Mouse (Mus musculus) gonadal fat pad, adult 2 months (tissue): ENCODE measurements around the gene Gm3739. TPM values are rescaled to one million over a fixed set of nuclear protein-coding genes. Genes with fewer than 3 reads are reported as not detected.
"Not testable (repeated sequence)": the region's sequence is repeated elsewhere in the genome, so short reads cannot be mapped to it uniquely, and the experiment has no call there.

Source experiments
- DNase-seq: peaks from one replicate; pipeline ENCODE4 v3.0.0-alpha.2; 2012; ENCODE audit warnings: low read depth
- polyA plus RNA-seq: library from polyadenylated mRNA; depleted of rRNA; stranded (reverse); fragments of >200 nt; gene quantifications from 2 replicates; pipeline ENCODE4 v1.2.3, GENCODE M21; 2012; rRNA removed

Gm3739 gene
- polyA plus RNA-seq = 0.42 and 0.54 TPM in 2 replicates

DNA sequence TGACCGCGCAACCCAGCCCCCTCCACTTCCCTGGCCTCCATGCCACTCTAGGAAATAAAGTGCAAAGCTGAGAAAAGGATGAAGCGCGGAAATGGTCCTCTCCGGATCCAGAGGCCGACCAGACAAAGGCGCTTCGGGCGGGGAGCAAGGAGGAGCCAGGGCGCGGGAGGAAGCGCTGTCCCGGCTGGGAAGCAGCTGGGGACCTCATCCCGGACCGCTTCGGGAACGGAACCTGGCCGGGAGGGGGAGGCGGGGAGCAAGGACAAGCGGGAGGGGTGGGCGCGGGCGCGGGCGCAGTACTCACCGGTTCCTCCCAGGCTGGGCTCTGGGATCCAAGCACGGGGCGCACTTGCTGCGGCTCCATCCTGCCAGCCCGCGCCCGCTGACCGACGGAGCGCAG lies at the start of gene Gm3739:
Gene Gm3739 (minus strand): TSS at position 389 of the 400 bp plus-strand sequence.
- not testable (repeated sequence) for DNase-seq

DNA sequence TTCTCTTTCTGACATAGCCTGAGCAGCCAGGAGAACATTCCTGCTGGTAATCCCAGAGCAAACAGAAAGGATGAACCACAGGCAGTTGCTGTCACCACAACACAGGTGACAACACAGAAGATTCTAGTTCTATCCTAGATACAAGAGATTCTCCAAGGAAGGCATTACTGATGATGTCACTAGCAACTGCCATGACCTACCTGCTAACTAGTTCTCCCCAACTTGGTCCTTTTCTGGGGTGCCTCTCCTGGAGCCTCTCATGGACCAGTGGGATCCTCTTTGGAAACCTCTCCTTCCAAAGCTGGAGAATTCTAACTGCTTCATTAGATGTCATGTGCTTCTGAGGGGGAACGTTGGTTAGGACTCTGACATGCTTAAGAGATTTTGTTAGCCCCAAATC lies 17.4 kb upstream of the Gm3739 start, which contains the start of gene Gm5797:
Gene Gm5797 (minus strand): TSS at position 101 of the 400 bp plus-strand sequence.
- not testable (repeated sequence) for DNase-seq

DNA sequence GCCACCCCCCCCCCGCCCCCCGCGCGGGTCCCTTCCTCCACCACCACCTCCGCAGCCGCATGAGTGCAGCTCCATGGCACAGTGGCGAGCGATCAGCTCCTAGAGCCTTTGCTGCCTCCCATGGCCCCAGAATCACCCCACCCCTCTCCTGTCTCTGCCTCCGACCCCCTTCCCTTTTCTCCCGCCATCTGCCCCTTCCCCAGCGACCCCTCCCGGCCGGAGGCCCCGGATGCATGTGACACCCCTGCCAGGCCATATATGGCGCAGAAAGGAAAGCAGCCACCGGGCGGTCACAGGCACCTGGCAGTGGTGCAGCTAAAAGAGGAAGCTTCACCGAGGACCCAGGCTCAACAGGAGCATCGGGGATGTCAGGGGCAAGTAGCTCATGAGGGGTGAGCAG lies 244 bp upstream of the Gm3739 start:
- DNase-seq = not testable (repeated sequence)

DNA sequence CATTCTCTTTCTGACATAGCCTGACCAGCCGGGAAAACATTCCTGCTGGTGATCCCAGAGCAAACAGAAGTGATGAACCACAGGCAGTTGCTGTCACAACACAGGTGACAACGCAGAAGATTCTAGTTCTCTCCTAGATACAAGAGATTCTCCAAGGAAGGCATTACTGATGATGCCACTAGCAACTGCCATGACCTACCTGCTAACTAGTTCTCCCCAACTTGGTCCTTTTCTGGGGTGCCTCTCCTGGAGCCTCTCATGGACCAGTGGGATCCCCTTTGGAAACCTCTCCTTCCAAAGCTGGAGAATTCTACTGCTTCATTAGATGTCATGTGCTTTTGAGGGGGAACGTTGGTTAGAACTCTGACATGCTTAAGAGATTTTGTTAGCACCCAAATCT lies 50.2 kb downstream of the Gm3739 start, which contains the start of gene Gm3727:
Gene Gm3727 (minus strand): TSS at position 101 of the 400 bp plus-strand sequence.
- DNase-seq = not testable (repeated sequence)

Other genes with a start within 250 kb of the Gm3739 start
- gene Gm3696, start 214.4 kb downstream of the Gm3739 start, polyA plus RNA-seq = 0.80 and 1.5 TPM in 2 replicates
- gene Gm6676, start 189.6 kb downstream of the Gm3739 start, polyA plus RNA-seq = not detected in 2 replicates
- gene Gm3512, start 140.5 kb downstream of the Gm3739 start, polyA plus RNA-seq = 0.75 and 0.77 TPM in 2 replicates
- gene Gm16434, start 120.5 kb downstream of the Gm3739 start, polyA plus RNA-seq = not detected in 2 replicates
- not detected in 2 replicates for gene Gm3727, start 50.3 kb downstream of the Gm3739 start, polyA plus RNA-seq
- gene Gm5797, start 17.3 kb upstream of the Gm3739 start, polyA plus RNA-seq = not detected in 2 replicates
- gene Gm8374, start 50.1 kb upstream of the Gm3739 start, polyA plus RNA-seq = not detected in 2 replicates
- not detected in 2 replicates for gene Gm3755, start 135.9 kb upstream of the Gm3739 start, polyA plus RNA-seq
- gene Gm3752, start 168.7 kb upstream of the Gm3739 start, polyA plus RNA-seq = 0.07 and 0.09 TPM in 2 replicates